Mouse (Mus musculus): ENCODE measurements around the gene Myl4.

The Myl4 gene

GRCm38 (mm10) chr11:104604192-104604591 lies 53.7 kb downstream of the Myl4 start:
- DNase-seq (ENCODE audit: low read depth, low spot score) = no peak

DNA sequence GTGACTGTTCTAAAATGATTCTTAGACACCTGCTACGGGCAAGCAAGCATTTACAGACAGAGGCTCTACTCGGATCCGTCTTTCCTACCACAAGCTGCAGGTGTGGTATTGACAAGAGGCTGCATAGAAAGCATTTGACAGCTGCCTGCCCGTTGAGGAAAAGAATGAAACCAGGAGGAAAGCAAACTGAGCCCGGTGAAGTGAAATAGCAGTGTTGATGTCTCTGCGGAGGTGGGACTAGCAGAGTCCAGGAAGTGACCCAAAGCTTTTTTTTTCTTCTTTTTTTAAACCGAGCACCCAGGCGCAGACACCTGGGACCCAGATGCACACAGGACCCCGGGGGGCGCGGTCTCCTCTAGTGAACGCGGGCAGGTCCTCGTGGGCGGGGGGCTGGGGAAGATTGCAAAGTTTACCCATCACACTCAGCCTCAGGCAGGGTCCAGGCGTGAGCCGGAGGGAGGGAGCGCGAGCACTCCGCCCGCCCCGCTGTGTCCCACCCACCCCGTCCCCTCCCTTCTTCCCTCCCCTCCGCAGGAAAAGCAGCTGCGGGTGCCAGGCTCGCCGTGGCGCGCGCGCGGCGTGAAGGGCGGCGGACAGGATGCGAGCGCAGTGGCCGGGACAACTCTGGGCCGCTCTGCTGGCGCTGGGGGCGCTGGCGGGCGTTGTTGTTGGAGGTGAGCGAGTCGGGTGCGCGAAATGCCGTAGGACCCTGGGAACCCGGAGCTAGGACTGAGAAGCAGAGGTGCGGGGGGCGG lies 57.2 kb downstream of the Myl4 start, which contains the start of gene Itgb3:
TSS of gene Itgb3 (plus strand) at position 510 of the 755 bp plus-strand sequence.
- peak; percentile 85 for DNase-seq (ENCODE audit: low read depth, low spot score)

- DNase-seq (ENCODE audit: low read depth, low spot score) = no peak
Observed at GRCm38 (mm10) chr11:104608249-104608920, 57.9 kb downstream of the Myl4 start.

GRCm38 (mm10) chr11:104609033-104609684 lies 58.7 kb downstream of the Myl4 start:
- peak; percentile 56 for DNase-seq (ENCODE audit: low read depth, low spot score)

DNA sequence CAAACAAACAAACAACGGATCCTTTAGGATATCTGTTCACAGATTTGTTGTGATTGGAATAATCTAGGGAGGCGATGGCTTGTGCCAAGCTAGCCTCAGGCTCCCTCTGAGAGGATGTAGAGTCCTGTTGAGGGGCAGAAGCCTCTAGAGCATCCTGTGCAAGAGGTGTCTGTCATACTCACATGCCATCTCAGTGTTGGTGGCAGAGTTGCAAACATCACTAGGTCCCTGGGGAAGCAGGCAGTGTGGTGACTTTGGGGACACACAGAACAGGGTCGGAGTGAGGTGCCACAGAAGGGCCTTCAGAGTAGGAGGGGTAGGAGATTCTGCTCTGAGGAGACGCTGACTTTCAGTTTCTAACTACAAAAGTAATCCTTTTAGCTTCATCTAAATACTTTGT lies 59.3 kb downstream of the Myl4 start:
- DNase-seq (ENCODE audit: low read depth, low spot score) = no peak

DNA sequence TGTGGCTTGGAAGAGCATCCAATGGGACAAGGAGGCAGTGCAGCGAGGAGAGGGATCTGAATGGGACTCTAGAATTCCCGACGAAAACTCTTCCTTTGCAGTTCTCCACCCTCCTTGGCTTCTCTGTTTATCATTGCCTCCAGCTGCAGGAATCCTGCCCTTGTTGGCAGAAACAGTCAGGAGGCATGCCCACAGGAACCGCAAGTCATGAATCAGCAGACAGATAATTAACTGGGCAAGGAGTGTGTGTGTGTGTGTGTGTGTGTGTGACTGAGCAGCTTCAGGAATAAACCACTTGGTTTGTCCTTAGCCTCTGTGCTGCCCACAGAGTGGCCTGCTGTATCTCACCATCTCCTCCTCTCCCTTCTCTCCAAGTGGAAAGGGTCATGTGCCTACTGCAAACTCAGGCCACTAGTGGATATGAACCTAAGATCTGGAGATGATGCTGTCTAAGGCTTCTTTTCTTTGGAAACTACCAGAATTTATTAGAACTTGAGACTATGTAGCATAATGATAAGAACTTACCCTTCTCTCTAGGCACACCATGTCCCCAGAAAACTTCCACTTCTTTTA lies 61.2 kb downstream of the Myl4 start:
- no peak for DNase-seq (ENCODE audit: low read depth, low spot score)

DNA sequence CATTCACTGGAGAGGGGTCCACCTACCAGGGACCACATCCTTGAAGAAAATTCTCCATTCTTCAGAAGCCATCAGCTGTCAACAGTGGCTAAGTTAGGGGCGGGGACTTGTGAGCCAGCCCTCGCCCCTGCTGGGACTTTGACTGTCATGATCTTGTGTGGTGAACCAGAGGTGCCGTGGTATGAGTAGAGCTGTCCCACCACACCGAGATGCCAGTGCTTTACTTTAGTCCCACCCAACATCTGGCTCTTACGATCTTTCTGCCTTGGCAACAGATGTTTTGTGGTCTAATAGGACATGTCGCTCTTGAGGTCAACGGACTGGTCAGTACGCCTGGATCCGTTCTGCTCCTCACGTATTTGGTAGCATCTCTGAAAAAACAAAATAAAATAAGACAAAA lies 63.1 kb downstream of the Myl4 start:
- no peak for DNase-seq (ENCODE audit: low read depth, low spot score)

DNA sequence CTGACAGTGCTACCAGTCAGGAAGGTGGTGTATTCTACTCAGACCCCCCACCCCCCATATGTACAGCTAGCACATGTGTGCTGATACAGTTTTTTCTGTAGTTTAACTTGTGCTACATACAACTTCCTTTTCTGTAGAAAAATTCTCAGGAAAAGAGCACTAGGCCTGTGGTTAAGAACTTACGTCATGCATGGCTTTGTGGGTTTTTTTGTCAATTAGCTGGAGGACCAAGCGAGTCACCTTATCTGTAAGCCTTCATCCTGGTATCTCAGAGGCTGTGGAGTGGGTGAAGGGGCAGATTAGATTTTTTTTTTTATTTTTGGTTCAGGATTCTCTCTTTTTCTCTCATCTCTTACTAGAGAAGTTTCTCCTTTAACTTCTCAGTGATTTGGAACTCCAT lies 63.7 kb downstream of the Myl4 start:
- no peak for DNase-seq (ENCODE audit: low read depth, low spot score)

- DNase-seq (ENCODE audit: low read depth, low spot score) = no peak
Observed at GRCm38 (mm10) chr11:104616182-104616581, 65.7 kb downstream of the Myl4 start.

GRCm38 (mm10) chr11:104618638-104619076 lies 68.2 kb downstream of the Myl4 start:
- DNase-seq (ENCODE audit: low read depth, low spot score) = no peak

DNA sequence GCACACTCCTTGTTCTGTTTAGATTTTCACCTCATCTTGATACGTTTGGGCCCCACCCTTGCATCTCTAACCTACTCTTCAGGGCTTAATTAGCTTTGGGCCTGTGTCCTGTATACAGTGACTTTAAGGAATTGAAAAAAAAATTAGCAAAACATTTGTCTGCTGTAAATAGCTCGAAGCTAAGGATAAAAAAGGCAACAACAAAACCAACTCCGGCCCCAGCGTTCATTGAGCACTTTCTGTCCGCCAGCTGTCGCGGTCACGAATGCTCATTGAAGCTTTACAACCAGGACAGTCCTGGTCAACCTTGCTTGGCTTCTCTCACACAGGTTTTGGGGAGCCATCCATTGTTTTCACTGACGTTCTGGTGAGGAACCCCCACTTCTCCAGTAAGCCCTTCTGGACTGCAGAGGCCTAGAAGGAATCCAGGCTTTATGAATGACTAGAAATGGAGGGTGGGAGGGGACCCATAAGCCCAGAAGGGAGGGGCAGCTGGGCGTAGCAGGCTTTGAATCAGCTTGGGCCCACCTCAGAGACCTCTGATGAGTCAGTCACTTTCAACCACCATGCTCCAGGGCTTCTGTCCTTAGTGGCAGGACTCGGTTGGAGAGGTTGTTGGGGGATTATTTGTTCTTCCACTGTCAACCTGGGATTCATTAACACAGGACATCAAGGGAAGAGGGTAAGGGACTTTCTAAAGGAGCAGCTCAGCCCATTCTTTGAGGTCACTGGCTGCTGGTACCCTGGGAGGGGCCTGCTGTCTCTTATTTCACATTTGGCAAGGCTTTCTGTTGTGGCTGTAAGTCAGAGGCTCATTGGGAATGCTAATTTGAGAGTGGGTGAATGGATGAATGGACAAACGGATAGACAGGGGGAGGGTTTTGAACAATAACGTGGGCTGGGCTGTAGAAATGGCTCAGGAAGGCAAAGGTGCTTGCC lies 68.9 kb downstream of the Myl4 start:
- DNase-seq (ENCODE audit: low read depth, low spot score) = peak; percentile 87

- peak; percentile 76 for DNase-seq (ENCODE audit: low read depth, low spot score)
Observed at GRCm38 (mm10) chr11:104622040-104622962, 71.8 kb downstream of the Myl4 start.

DNA sequence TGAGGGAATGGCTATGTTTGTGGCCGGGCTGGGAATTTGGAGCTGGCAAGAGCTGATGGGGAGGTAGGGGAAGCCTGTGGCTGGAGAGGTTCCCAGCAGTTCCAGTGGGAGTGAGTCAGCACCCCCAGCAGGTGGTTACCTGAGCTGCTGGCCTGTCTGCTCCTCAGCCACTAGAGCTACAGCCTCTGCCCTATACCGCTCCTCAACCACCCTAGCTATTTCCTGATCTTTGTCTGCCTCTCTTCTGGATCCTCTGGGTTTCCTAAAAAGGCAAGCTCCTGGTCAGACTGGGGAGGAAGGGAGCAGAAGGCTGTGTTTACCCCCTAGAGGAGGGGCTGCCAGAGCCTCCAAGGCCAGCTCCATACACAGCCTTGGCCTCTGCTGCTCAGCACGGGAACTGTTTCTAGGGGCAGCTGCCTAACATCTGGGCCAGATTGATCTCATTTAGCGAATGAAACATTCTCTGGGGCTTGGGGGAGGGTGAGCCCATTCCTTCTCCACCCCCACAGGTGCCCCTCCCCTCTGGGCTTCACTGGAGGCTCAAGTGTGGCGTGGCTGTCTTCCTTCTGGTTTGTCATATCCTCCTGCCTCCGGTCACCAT lies 74.4 kb downstream of the Myl4 start:
- peak; percentile 54 for DNase-seq (ENCODE audit: low read depth, low spot score)

DNA sequence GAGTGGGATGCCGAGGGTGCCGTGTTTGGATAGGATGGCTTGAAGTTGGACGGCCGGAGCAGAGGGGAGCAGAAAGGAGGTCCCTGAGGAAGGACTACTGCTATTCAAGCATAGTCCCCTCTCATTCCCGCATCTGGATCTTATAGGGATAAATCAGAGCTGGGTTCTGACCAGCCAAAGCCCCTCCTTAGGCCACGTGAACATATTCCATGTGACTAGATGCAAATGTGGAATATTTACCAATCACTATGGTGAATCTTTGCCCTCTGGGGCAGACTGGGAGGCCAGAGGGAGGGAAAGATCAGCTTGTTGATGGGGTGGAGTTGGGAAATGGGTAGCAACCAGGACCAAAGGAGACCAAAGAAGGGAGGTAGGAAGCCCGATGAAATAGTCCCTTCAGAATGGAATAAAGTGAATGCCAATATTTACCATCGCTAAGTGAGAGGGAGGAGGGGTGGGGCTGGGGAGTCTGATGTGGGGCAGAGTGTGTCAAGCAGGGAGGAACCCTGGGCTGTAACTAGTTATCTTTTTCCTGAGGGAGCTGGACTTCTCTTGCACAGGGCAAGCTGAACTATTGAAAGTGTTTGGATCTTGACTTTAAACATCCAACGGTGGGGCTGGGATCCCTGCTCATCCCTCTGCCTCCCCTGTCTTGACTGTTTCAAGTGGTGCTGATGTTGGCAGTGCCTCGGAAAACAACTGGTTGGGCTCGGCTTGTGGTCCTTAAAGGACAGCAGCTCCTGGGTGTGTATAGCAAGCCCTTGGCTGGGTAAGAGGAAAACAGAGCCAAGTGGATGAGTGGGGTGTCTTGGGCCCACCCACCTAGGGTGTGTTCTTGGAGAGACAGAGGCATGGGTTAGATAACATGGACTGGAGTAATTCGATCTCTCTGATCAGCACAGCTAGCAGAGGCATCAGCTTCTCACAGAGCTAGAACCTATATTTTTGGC lies 75.3 kb downstream of the Myl4 start:
- DNase-seq (ENCODE audit: low read depth, low spot score) = no peak

DNA sequence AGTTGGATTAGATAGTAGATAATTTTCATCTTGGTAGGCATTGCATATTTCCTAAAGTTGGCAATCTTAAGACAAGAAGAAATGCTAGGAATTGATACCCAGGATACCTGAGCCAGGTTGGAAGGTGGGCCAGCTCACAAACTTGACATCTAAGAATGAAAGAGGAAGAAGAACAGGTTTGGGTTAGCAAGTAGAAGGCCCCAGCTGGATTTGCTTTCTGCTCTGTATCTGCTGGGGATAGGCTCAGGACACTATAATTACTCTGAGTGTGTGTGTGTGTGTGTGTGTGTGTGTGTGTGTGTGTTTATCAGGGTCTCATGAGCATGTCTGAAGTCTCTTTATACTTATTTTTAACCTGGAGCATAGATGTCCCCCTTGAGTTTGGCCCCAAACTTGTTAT lies 76.2 kb downstream of the Myl4 start:
- DNase-seq (ENCODE audit: low read depth, low spot score) = peak; percentile 85

DNA sequence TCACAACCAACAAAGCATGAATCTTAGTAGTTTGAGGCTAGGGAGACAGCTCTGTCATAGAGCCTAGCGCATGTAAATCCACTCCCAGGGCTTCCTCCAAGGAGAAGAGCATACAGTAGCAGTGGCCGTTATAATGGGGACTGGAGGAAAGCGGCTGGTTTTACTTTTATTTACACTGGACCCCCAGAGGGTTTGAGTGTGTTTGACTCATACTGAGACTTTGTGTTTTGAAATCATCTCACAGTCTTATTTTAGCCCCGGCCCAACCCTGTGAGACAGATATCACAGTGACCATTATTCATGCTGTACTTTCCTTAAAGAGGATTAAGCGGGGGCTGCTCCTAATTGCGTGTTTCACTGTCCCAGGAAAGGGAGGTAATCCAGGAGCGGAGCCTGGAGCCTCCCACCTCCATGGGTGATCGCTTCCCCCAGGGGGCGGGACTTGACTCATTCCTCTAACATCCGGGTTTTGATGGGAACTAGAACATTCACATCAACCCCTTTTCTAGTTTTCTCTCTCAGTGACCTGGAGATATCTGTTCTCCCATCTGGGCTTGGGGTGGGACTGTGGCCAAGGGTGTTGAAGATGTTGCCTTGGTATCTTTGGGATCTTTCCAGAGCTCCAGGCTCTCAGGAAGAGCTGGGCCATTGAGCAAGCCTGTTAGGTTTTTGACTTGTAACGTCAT lies 77.3 kb downstream of the Myl4 start:
- DNase-seq (ENCODE audit: low read depth, low spot score) = peak; percentile 83

GRCm38 (mm10) chr11:104628566-104628965 lies 78.1 kb downstream of the Myl4 start:
- DNase-seq (ENCODE audit: low read depth, low spot score) = peak; percentile 62

Data from A20 (cell line).